Mouse (Mus musculus) cerebellum, postnatal 14 days (tissue): ENCODE data around the gene Slc5a11.

Experiments
- DNase-seq, 2 experiments: peaks; one replicate each; pipeline ENCODE4 v3.0.0; 2021; ENCODE audit warnings: mixed read lengths in 2 of 2

Slc5a11 gene

DNA sequence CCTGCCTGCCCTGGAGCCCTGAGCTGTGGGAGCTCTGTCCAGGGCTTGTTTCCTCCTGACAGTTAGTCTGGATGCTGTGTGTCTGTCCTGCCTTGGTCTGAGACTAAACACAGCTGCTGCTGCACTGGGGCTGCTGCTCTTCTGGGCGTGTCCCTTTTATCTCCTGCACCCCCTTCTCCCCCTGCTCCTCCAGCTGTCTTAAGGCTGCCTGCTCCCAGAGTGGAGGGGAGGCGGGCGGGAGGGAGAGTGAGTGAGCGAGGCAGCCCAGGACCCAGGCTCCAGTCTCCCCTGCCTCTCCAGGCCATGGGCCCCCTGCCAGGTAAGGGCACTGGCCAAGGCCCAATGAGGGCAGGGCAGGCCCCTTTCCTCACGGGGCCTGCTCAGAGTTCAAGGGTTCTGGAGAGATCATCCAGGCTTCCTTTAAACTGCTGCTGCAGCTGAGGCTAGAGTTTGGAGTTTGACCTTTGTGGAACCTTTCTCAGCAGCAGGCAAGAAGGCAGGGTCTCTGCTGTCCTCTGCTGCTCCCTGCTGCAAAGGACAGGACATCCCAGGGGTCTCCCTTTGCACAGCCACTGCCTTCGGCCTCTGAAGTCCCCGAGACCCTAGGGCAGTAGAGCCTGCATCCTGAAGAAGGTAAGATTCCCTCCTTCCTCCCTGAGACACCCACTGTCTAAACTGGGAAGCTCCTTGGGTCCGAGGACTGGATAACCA, at the start of gene Slc5a11:
Slc5a11 (plus strand) TSS at position 416 of the 711 bp plus-strand sequence.
- no peak for DNase-seq

DNA sequence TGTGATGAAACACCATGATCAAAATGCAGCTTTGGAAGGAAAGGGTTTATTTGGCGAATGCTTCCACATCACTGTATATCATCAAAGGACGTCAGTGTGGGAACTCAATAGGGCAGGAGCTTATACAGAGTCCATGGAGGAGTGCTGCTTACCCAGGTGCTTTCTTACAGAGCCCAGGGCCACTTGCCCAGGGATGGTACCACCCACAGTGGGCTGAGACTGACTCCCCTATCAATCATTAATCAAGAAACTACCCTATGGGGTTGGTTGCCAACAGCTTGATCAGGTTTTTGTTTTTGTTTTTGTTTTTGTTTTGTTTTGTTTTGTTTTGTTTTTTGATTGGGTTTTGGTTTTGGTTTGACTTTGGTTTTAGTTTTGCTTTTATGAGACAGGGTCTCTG, 47.1 kb upstream of the Slc5a11 start:
- no peak for DNase-seq

DNA sequence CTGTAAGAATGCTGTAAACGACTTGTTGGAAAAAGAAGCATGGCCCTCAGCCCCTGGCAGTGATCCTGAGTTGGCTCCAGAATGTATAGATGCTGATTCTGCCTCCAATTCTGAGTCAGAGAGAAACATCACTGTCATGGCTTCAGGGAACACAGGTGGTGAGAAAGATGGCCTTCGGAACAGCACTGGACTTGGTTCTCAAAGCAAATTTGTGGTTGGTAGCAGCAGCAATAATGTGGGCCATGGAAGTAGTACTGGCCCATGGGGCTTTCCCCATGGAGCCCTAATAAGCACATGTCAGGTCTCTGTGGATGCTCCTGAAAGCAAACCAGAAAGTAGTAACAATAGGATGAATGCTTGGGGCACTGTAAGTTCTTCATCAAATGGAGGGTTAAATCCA, 45.0 kb upstream of the Slc5a11 start:
- no peak for DNase-seq

DNA sequence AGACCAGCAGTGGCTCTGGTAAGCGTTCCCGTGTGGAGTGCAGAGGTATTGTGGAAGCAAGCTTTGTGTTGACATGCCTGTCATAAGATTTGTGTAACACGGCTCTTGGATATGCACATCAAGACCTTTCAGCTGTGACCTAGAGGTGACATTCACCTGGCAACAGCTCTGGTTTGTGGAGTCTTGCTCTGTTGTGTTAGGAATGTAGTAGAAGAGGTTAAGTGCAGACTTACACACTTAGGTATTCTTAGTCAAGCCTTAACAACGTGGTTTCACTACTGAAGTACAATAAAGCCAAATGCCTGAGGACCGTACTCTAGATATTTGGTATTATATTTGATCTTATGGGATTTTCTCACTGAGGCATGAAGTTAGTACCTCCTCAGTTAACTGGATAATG, 42.5 kb upstream of the Slc5a11 start:
- no peak for DNase-seq

DNA sequence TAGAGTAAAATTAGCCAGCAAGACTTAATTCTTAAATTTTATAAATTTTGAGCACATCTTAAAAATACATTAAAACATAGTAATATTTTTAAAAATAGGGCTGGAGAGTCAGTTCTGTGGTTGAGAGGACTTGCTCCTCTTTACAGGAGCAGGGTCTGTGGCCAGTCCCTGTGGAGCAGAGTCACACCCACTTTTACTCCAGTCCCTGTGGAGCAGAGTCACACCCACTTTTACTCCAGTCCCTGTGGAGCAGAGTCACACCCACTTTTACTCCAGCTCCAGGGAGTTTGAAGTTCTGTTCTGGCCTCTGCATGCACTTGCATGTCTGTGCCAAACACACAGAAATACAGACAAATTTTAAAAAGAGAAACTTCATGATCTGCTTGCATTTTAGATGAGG, 37.4 kb upstream of the Slc5a11 start:
- DNase-seq = no peak

DNA sequence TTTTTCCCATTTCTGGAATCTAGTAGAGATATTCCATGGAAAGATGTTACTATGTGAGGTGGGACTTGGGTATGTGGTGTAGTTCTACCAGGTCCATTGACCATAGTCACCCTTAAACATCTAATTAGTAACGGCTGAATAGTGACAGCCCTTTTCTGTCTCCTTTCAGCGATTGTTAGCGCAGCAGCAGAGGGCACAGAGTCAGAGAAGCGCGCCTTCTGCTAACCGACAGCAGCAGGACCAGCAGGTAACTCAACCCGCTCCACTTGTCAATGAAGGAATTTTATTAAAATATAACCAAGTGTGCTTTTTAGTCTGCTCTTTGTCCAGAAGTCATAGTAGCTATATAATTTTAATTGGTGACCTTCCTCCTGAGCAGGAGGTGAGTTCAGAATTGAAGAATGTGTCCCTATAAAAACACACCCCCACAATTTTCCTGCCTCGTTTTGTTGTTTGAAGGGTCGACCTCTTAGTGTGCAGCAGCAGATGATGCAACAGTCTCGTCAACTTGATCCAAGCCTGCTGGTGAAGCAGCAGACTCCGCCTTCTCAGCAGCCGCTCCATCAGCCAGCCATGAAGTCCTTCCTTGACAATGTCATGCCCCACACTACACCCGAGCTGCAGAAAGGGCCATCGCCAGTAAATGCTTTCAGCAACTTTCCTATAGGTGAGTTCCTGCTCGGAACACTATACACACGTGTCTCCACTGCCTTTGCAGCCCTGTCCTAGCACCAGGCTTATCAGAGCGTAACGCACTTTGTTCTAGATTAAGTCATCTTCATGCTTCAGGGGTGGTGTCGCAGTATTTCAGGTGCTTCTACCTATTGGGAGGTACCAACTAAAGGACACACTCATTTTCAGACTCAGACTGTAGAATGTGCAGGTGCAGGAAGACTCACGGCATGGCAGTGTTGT, 32.5 kb upstream of the Slc5a11 start:
- no peak for DNase-seq

DNA sequence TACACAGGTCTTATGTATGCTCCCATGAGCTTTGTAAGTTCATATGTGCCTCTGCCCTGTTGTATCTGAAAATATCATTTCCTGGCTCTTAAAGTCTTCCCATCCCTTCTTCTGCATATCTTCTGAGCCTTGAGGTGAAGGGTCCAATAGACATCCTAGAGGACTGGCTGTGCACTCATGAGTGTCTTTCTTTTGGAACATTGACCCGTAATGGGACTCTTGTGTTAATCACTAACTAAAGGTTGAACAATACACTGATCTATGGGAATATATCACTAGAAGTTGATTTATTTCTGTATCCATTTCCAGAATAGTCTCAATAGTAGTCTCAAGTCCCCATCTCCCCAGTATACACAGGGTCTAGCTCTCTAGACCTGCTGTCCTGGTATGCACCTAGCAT, 29.7 kb upstream of the Slc5a11 start:
- DNase-seq = no peak

DNA sequence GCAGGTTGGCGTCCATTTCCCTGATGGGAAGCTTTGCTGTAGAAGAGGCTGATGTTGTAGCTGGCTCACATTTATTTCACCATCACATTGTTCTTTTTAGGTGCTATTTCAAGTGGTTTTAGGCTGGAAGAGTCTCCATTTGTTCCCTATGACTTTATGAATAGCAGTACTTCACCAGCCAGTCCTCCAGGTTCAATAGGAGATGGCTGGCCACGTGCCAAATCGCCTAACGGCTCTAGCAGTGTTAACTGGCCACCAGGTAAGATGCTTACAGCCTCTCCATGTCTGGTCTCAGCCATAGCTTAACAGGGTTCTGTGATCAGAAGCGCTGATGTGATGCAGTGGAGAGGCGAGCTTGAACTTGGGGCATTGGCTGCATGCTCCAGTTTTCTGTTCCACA, 28.1 kb upstream of the Slc5a11 start:
- DNase-seq = peak; percentile 28 to 48

DNA sequence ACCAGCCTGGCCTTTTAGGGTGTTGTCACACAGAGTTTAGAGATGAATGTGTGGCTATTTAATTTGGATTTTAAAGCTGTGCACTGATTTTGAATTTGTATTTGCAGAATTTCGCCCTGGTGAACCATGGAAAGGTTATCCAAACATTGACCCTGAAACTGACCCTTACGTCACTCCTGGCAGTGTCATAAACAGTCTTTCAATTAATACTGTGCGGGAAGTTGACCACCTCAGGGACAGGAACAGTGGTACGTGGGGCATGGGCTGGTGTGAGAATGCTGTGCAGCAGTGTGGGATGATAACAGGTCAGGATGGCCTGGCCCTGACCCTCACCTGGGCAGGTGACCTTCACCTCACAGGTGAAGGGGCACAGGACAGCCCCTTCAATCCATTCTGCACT, 27.3 kb upstream of the Slc5a11 start:
- DNase-seq = no peak

DNA sequence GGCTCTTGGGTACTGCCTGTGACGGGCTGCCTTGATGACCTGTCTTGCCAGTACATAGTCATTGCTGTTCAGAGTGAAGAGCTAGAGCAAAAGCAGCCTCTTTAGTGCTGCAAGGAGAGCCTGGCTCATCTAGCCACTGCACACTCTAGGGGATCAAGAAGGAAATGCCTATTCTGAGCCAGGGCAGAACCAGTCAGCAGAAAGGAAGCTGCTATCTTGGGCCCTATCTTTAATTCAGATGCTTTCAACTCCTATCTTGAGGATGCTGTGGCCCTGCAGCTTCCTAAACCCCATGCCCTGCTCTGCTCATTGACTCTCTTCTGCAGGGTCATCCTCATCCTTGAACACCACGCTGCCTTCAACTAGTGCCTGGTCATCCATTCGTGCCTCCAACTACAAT, 26.1 kb upstream of the Slc5a11 start:
- no peak for DNase-seq

DNA sequence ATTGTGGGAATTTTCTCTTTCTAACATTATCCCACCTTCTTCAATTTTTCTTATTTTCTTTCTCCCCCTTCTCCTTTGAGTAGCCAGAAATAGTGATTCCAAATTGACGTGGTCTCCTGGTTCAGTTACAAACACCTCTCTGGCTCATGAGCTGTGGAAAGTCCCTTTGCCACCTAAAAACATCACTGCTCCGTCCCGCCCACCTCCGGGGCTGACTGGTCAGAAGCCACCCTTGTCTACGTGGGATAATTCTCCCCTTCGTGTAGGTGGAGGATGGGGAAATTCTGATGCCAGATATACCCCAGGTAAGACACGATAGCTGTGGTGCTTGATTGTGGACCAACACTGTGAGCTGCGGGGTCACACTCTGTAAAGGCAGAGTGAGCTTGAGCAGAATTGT, 24.8 kb upstream of the Slc5a11 start:
- no peak for DNase-seq

DNA sequence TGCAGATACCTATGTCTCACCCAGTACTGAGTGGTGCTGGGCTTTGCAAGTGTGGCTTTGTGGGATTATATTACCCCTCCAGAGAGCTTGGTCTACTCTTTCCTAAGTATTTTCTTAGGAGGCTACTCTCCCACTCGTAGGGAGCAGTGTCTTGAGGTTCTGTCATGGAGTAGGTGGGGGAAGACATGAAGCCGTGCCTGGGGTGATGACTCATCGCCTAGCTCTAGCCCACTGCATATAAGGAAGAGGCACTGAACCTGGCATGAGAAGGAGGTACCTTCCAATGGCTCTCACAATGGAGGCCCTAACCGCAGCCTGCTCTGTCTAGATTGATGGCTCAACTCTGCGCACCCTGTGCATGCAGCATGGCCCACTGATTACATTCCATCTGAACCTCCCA, 22.8 kb upstream of the Slc5a11 start:
- no peak for DNase-seq

DNA sequence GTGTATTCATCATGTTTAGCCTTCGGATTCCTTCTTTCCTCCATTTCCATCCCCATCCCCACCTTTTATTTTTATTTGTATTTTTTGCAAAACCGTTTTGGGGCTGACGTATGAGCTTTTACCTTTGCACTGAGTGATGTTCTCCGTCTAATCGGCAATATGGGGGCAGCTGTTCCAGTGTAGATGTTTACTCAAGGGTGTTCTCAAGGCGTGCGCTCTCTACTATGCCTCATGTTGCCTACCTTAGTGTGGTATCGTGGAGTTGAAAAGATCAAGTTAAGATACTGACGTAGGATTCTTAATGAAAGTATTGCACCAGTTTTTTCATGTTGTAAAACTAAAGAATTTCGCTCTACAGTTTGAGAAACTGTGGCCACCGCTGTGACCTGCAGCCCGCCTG, 21.4 kb upstream of the Slc5a11 start:
- DNase-seq = no peak

DNA sequence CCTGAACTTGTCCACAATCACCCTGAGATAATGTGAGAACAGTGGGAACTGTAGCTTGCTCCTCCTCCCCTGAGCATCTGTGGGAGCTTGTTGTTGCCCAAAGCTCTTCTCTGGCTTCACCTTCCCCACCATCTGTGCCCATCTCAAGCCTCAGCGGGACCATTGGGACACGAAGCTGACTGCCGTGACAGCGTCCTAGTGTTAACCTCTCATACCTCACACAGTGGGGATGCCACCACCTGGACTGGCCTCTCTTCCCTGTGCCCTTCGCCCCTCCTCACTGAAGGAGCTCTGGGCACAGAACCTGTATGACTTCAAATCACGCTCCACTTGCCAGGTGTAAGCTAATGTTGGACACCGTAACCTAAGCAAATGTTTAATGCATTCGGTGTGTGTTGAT, 19.9 kb upstream of the Slc5a11 start:
- peak in 1 of 2 experiments; percentile 37 for DNase-seq

DNA sequence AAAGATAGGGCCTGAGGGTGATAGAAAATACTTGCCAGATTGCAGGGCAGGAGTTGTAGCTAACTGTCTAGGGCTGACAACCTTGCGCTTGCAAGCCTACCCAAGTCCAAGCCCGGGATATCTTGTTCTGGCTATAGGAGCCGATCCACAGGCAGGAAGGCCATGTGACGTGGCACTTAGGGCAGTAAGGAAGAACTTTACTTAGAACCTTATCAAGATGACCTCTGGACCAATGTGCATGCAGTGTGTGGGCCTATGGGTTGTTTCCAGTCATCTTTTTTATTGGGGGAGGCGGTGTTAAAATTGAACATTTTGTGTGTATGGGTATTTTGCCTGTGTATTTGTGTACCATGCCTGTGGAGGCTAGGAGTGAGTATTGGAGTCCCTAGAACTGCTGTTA, 18.1 kb upstream of the Slc5a11 start:
- no peak for DNase-seq

DNA sequence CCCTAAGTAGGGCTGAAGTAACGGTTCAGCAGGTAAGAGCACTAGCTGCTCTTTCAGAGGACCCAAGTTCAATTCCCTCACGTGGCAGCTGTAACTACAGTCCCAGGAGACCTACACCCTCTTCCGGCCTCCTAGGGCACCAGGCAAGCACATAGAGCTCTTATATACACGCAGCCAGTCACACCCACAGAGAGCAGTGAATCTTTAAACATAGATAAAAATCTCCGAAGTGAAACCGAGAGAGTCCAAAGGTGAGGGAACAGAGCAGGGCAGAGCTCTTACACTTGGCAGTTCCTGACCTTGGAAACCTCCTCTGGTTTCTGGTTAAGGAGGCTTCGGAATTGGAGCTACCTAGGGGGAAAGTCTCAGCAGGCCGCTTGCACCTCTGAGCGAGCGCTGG, 15.9 kb upstream of the Slc5a11 start:
- no peak for DNase-seq

DNA sequence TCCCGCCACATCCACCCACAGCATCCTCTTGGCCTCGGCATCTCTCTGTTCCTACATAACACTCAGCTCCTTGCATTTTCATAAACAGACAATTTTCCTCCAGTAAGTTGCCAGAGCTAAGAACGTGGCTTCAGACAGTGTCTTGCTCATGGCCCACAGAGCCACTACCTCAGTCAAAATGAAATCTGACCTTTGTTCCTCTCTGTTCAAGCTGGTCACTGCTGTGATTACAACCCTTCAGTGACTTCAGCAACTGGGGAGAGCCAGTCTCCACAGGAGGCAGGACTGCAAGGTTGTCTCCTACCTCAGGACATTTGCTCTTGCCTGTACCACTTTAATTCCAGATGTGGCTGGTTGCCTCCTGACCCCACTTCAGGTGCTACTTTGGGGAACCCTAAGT, 15.4 kb upstream of the Slc5a11 start:
- no peak for DNase-seq

DNA sequence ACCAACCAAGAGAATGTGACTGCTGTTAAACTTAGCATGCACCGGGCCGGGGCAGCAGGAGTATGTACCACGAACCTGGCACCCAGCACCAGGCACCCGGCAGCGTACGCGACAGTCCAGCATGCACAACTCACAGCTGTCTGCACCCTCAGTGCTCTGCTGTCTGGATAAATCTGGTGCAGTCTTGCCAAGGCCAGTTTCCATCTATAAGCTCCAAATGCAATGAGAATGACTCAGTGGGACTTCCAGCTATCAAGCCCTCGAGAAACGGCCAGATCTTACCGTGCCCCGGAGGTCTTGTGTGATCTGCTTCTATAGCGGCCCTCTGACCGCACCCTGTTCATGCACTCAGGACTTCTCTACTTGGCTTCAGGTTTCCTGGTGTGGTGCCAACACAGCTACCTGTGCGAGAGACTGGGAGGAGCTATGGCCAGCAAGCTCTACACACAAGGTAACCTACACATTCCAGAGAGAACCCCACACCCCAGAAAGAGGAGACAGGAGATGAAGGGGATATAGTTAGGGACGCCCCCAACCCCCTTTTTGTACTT, 14.8 kb upstream of the Slc5a11 start:
- no peak for DNase-seq

DNA sequence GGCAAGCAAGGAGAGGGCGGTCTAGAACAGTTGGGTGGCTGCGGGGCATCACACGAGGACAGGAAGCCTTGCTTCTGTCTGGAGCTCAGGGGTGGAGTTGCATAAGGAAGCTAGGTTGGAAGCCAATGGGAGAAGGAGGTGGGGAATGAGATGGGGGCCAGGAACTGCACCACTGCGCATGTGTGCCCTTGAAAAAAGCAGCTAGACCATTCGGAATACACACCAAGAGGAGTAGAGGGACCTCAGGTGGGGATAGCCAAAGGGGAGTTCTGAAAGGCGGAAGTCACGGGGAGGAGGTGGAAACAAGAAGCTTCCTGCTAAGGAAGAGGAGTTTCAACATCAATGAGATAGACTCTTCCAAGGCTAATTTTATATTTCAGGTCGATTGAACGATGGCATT, 13.9 kb upstream of the Slc5a11 start:
- DNase-seq = no peak

DNA sequence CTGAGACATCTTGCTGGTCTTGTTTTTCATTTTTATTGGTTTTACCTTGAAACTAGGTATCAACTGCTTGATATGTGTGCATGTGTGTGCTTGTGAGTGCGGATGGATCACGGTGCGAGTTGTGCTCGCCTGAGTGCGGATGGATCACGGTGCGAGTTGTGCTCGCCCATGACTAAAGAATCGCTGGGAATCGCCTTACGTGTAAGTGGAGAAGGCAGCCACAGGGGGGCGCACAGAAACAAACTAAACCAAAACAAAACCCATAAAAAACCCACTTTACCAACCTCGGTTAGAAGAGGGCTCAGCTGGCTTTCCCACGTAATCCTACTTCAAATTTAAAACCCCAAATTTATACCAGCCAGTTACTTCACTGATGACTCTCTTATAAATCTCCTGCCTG, 9.3 kb upstream of the Slc5a11 start:
- peak; percentile 83 to 84 for DNase-seq

DNA sequence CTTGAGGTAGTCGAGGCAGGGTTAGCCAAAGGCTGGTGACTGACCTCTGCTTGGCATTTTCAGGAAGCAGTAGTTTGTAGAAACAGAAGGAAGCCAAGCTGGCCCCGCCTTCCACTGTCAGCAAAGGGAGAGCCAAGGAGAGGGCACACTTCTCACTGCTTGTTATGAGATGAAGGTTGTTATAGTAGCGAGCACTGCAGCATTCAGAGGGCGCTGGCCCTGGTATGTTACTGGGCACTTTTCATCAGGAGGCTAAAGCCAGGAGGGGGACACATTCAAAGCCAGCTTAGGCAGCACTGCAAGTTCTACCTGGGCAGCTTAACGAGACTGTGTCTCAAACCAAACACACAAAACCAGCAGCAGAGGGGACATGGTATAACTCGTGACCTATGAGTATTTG, 7.0 kb upstream of the Slc5a11 start:
- no peak for DNase-seq

DNA sequence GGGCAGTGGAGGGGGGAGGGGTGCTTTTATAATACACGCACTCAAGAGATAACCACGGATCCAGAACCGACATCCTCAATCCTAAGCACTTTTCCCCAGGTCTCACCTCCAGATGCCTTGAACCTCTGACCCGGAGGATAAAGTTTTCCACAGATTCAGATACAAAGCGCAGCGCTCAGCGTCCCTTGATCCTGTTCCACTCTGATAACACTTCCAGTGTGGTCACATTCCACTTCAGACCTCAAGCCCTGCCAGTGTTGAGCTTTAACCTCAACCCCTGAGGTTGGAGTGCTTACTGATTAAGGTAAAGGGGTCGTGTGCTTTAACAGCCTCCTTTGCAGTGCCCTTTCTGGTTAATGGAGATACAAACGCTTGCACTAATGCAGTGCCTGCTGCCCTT, 4.7 kb upstream of the Slc5a11 start:
- DNase-seq = no peak

DNA sequence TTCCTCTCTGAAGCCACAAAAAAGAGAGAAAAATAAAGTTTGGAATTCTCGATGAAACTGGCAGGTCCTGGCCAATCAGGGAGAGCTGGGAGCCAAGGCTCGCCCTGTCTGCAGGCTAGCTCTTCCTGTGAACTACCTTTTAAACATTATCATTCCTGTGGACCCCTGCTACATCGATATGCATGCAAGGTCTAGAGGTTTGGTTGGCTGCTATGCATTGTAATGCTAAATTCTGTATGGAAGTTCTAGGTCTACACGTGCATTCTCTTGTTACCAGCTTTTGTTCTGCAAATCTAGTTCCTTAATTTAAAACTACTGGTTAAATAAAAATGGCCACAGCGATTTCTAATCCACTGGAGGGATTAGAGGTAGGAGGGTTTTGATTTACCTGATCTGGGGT, 3.1 kb upstream of the Slc5a11 start:
- DNase-seq = no peak

DNA sequence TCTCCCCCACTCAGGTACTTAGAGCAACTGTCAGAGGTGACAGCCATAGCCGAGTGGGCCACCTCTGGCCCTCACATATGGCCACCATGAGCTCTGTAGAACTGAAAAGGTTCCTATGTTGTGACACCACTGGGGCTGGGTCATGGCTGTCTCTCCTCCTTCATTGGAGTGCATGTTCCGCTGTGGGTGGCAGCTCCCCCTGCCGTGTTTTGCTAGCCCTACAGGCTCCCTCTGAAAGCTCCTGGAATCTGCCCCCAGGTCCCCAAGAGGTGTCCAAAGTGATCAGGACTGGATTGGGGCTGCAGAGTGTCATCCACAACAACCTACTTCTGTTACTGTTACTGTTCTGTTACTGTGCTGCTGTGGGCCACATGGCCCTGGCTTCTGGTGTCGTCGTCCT, 2.3 kb upstream of the Slc5a11 start:
- no peak for DNase-seq
